In the genomic region with DNA sequence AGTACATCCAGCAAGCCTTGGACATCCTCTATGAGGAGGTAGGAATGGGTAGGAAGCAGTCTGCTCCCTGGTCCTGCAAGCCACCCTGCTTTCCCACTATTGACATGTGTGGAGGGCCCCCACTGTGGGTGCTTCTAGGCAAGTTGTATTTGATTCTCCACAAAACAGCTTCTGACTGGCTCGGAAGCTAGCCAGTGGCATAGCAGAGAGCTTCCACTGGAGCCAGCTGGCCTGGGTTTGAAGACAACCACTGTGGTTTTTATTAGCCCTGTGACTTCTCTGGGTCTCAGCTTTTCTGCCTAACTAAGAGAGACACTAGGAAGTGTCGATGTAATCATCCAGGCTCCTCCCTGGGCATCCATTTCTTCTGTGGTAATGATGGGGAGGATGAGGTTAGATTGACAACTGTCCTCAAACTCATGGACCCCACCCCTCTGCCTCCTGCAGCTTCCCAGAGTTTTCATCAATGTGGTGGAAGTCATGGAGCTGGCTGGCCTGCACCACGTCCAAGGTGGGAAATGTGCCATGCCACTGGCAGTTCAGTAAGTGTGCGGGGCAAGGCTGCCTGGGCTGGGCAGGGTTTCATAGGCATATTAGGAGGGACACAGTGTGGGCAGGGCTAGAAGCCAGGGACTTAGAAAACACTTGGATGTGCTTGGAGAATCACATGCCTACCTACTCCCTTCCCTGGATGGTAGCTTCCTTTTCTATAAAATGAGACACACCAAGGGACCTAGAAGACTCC, we compare ENCODE assay signal across 17 mouse cellular contexts.
DNase-seq lines count a peak whose midpoint lies in the region; ATAC-seq and TF ChIP-seq lines count a peak whose summit lies in the region.
"Had no signal": no experiment of that assay in that cellular context is flagged by ENCODE, and none has a peak within 500 bp of the region (broad histone marks: within the 10 kb centered on the region; RNA-seq: fewer than 3 reads in every experiment).

No protein-coding gene starts in this region.

- no peaks in the 10 kb centered on the region for H3K36me3 ChIP-seq in lung, embryonic 16.5 days (ENCODE audit: control insufficient read depth, insufficient read depth, low read length)
- no peaks in the 10 kb centered on the region for H3K36me3 ChIP-seq in lung, postnatal 0 days (ENCODE audit: insufficient read depth, low read length)
- H3K36me3 ChIP-seq in myocyte (ENCODE audit: control insufficient read depth, insufficient read depth): no peaks in the 10 kb centered on the region
- no peaks in the 10 kb centered on the region for H3K36me3 ChIP-seq in liver, embryonic 11.5 days (ENCODE audit: control insufficient read depth, insufficient read depth, low read length)
- H3K36me3 ChIP-seq: embryonic facial prominence, embryonic 13.5 days; forebrain, embryonic 12.5 days; heart, embryonic 10.5 days; hindbrain, embryonic 13.5 days had no signal

- no peak overlapping the region for H3K4me3 ChIP-seq in gastrocnemius, adult 2 months
- no peak overlapping the region for H3K4me3 ChIP-seq in lung, embryonic 16.5 days (ENCODE audit: low read length)
- H3K4me3 ChIP-seq in lung, postnatal 0 days (ENCODE audit: low read depth, low read length): no peak overlapping the region
- H3K4me3 ChIP-seq in myocyte: no peak overlapping the region
- no peak overlapping the region for H3K4me3 ChIP-seq in liver, embryonic 11.5 days (ENCODE audit: low read depth, low read length)
- H3K4me3 ChIP-seq: embryonic facial prominence, embryonic 13.5 days; forebrain, embryonic 12.5 days; heart, embryonic 10.5 days; hindbrain, embryonic 13.5 days had no signal

- no peaks in the 10 kb centered on the region for H3K79me2 ChIP-seq in myocyte (ENCODE audit: control insufficient read depth, insufficient read depth)

- TF ChIP-seq EP300 in lung, postnatal 0 days (IDR thresholded peaks at IDR 0.05): no peak

- peak; percentile 76 for DNase-seq in gastrocnemius, adult 2 months
- DNase-seq in gastrocnemius, postnatal 4 days (ENCODE audit: low spot score in 2 of 2): no peak
- no peak for DNase-seq in lung, postnatal 0 days (ENCODE audit: low spot score)
- peak; percentile 46 for DNase-seq in gastrocnemius, postnatal 14 days
- no peak for DNase-seq in testis, postnatal 10 days (ENCODE audit: low spot score)
- DNase-seq in liver, embryonic 11.5 days (ENCODE audit: low spot score): no peak
- DNase-seq: adrenal gland, adult 2 months; adrenal gland, postnatal 25 days; cerebellum, adult 2 months; cerebellum, postnatal 25 days had no signal

- H3K27me3 ChIP-seq in lung, embryonic 16.5 days (ENCODE audit: control insufficient read depth, insufficient read depth, low read depth, low read length): no peaks in the 10 kb centered on the region
- no peaks in the 10 kb centered on the region for H3K27me3 ChIP-seq in lung, postnatal 0 days (replicated peaks; ENCODE audit: insufficient read depth, low read length)
- peaks cover 9% of the 10 kb centered on the region for H3K27me3 ChIP-seq in myocyte (ENCODE audit: control insufficient read depth, insufficient read depth, insufficient read length)
- no peaks in the 10 kb centered on the region for H3K27me3 ChIP-seq in liver, embryonic 11.5 days (replicated peaks; ENCODE audit: control insufficient read depth, insufficient read depth, low read length)
- H3K27me3 ChIP-seq: embryonic facial prominence, embryonic 13.5 days; forebrain, embryonic 12.5 days; hindbrain, embryonic 13.5 days had no signal

- no peaks in the 10 kb centered on the region for H3K9me3 ChIP-seq in lung, embryonic 16.5 days (ENCODE audit: control insufficient read depth, low read length)
- no peaks in the 10 kb centered on the region for H3K9me3 ChIP-seq in lung, postnatal 0 days (ENCODE audit: low read length)
- H3K9me3 ChIP-seq in liver, embryonic 11.5 days (ENCODE audit: control insufficient read depth, low read length): no peaks in the 10 kb centered on the region
- H3K9me3 ChIP-seq: embryonic facial prominence, embryonic 13.5 days; forebrain, embryonic 12.5 days; heart, embryonic 10.5 days; hindbrain, embryonic 13.5 days had no signal

- peaks cover 32% of the 10 kb centered on the region for H3K4me1 ChIP-seq in lung, embryonic 16.5 days (replicated peaks; ENCODE audit: control insufficient read depth, insufficient read depth, low read length)
- peaks cover 34% of the 10 kb centered on the region for H3K4me1 ChIP-seq in lung, postnatal 0 days (ENCODE audit: insufficient read depth, low read depth, low read length)
- H3K4me1 ChIP-seq in liver, embryonic 11.5 days (replicated peaks; ENCODE audit: control insufficient read depth, insufficient read depth, low read length): no peaks in the 10 kb centered on the region; the same call in 1 of the 2 replicates
- H3K4me1 ChIP-seq: forebrain, embryonic 12.5 days; hindbrain, embryonic 13.5 days had no signal

- H3K4me2 ChIP-seq in lung, embryonic 16.5 days (ENCODE audit: low read depth, low read length): no peak overlapping the region
- H3K4me2 ChIP-seq in lung, postnatal 0 days (replicated peaks; ENCODE audit: low read depth, low read length): no peak overlapping the region
- H3K4me2 ChIP-seq in myocyte (ENCODE audit: low read depth): peak overlapping the region; percentile 18
- no peak overlapping the region for H3K4me2 ChIP-seq in liver, embryonic 11.5 days
- H3K4me2 ChIP-seq: embryonic facial prominence, embryonic 13.5 days; forebrain, embryonic 12.5 days; hindbrain, embryonic 13.5 days had no signal

- H3K9ac ChIP-seq in lung, embryonic 16.5 days (ENCODE audit: low read length): no peak overlapping the region
- H3K9ac ChIP-seq in lung, postnatal 0 days (replicated peaks; ENCODE audit: low read depth): no peak overlapping the region
- no peak overlapping the region for H3K9ac ChIP-seq in liver, embryonic 11.5 days (ENCODE audit: low read depth, low read length)
- H3K9ac ChIP-seq: embryonic facial prominence, embryonic 13.5 days; forebrain, embryonic 12.5 days; hindbrain, embryonic 13.5 days had no signal

- TF ChIP-seq POLR2A in myocyte (IDR thresholded peaks at IDR 0.05; ENCODE audit: insufficient read length, low read depth): no peak

- intact Hi-C loops in gastrocnemius, adult 2 months (cut with DNase I): loop anchor here (5.0 kb wide), 2 partner anchors 95 to 110 kb away; no protein-coding TSS in a partner anchor
- intact Hi-C loops in gastrocnemius, postnatal 14 days (cut with DNase I; ENCODE audit: low total_unique reads): no loop called here

- TF ChIP-seq CTCF in gastrocnemius, adult 2 months (IDR thresholded peaks at IDR 0.05): no peak
- no peak for TF ChIP-seq CTCF in lung, postnatal 0 days (IDR thresholded peaks at IDR 0.05)

- no peak for ATAC-seq in lung, embryonic 16.5 days (ENCODE audit: low read depth)
- no peak for ATAC-seq in lung, postnatal 0 days
- ATAC-seq in liver, embryonic 11.5 days (replicated peaks; ENCODE audit: low FRiP score): no peak
- ATAC-seq: forebrain, embryonic 16.5 days had no signal

- peak overlapping the region; percentile 93 for H3K27ac ChIP-seq in gastrocnemius, adult 2 months
- peak overlapping the region; percentile 12; the same call in 1 of the 2 replicates for H3K27ac ChIP-seq in lung, embryonic 16.5 days (ENCODE audit: low read length)
- H3K27ac ChIP-seq in lung, postnatal 0 days (ENCODE audit: low read length): no peak overlapping the region
- H3K27ac ChIP-seq in liver, embryonic 11.5 days (ENCODE audit: low read depth, low read length): no peak overlapping the region
- H3K27ac ChIP-seq: embryonic facial prominence, embryonic 13.5 days; forebrain, embryonic 12.5 days; heart, embryonic 10.5 days; hindbrain, embryonic 13.5 days had no signal

- WGBS in lung, embryonic 16.5 days: 81% methylated on average over 4 of the region's 4 CpGs
- WGBS in lung, postnatal 0 days: 72% methylated on average over 4 of the region's 4 CpGs
- 70% methylated on average over 4 of the region's 4 CpGs for WGBS in liver, embryonic 11.5 days

- no peak overlapping the region for H3ac ChIP-seq in myocyte (ENCODE audit: control insufficient read depth, insufficient read length)

TF ChIP-seq in myocyte, 11 proteins besides CTCF, POLR2A, EP300 and RAD21:
- no peak for TF ChIP-seq SRF (IDR thresholded peaks at IDR 0.05; ENCODE audit: control insufficient read depth, insufficient read length, low read depth)
- TF ChIP-seq REST (IDR thresholded peaks at IDR 0.05; ENCODE audit: insufficient read depth, insufficient read length): no peak
- TF ChIP-seq POLR2AphosphoS2 (IDR thresholded peaks at IDR 0.05; ENCODE audit: insufficient read length, low read depth): no peak
- TF ChIP-seq MAX (IDR thresholded peaks at IDR 0.05; ENCODE audit: low read depth): no peak
- TF ChIP-seq MYOD1 (IDR thresholded peaks at IDR 0.05; ENCODE audit: control insufficient read depth in 1 of 3, insufficient read length in 2 of 3, low read depth in 2 of 3): no peak
- TF ChIP-seq CEBPB (IDR thresholded peaks at IDR 0.05; ENCODE audit: insufficient read depth, poor library complexity, severe bottlenecking): no peak
- TF ChIP-seq MYOG (IDR thresholded peaks at IDR 0.05; ENCODE audit: control insufficient read depth in 1 of 3, insufficient read depth in 1 of 3, insufficient read length in 2 of 3, low read depth in 2 of 3): no peak
- no peak for TF ChIP-seq E2F4 (IDR thresholded peaks at IDR 0.05; ENCODE audit: insufficient read depth)
- no peak for TF ChIP-seq TCF12 (IDR thresholded peaks at IDR 0.05; ENCODE audit: insufficient read depth, poor library complexity, severe bottlenecking)
- TF ChIP-seq USF1 (IDR thresholded peaks at IDR 0.05; ENCODE audit: low read depth): no peak
- no peak for TF ChIP-seq TCF3 (IDR thresholded peaks at IDR 0.05; ENCODE audit: insufficient read length, low read depth)

Comparison
In these comparisons a context has a peak if more than half of its experiments do, and no peak if none do; other contexts are left out.
1. DNase-seq: peak in gastrocnemius, adult 2 months (single experiment) and gastrocnemius, postnatal 14 days (single experiment); none in gastrocnemius, postnatal 4 days (0 of 2), lung, postnatal 0 days (single experiment), testis, postnatal 10 days (single experiment) and liver, embryonic 11.5 days (single experiment).
2. H3K27ac ChIP-seq: peak in gastrocnemius, adult 2 months (single experiment) and lung, embryonic 16.5 days (single experiment); none in lung, postnatal 0 days (single experiment) and liver, embryonic 11.5 days (single experiment).